Mouse (Mus musculus): ENCODE measurements around the gene F12.

GRCm38 (mm10) chr13:55411826-55412225 lies 14.8 kb downstream of the F12 start:
- no peak for TF ChIP-seq CTCF (IDR thresholded peaks at IDR 0.05; ENCODE audit: control insufficient read depth, insufficient read depth, low read length)
- no peak for TF ChIP-seq POLR2A (IDR thresholded peaks at IDR 0.05; ENCODE audit: borderline replicate concordance, control insufficient read depth, low read depth, low read length)

Data from bone marrow, adult 2 months (tissue).